Mouse (Mus musculus): ENCODE measurements around the gene Prap1. TPM values are rescaled to one million over a fixed set of nuclear protein-coding genes. Genes with fewer than 3 reads are reported as not detected.

The Prap1 gene
- polyA plus RNA-seq (2017; shearing (Covaris generic)), result not detected

GRCm38 (mm10) chr7:140092924-140093528 is at the start of gene Prap1:
Gene Prap1 (plus strand): TSS chr7:140093395.

GRCm38 (mm10) chr7:140048361-140049114 is 44.7 kb upstream of the Prap1 start, which contains the start of gene Msx3:
Gene Msx3 (minus strand): TSS chr7:140049089.

GRCm38 (mm10) chr7:140082242-140082678 is 10.9 kb upstream of the Prap1 start, which contains the start of gene Caly:
Gene Caly (minus strand): TSS chr7:140082548.

GRCm38 (mm10) chr7:140101993-140102860 is 9.0 kb downstream of the Prap1 start, which contains the start of gene Fuom:
Gene Fuom (minus strand): TSS chr7:140102441.

GRCm38 (mm10) chr7:140115583-140116328 is 22.6 kb downstream of the Prap1 start, which contains the start of gene Paox:
Gene Paox (plus strand): TSS chr7:140115799.

GRCm38 (mm10) chr7:140116329-140117054 is 23.3 kb downstream of the Prap1 start, which contains the start of gene Echs1:
Gene Echs1 (minus strand): TSS chr7:140116476.

GRCm38 (mm10) chr7:140137135-140138020 is 44.2 kb downstream of the Prap1 start, which contains the start of gene Mtg1:
Gene Mtg1 (plus strand): TSS chr7:140137564.

Other genes with a start within 250 kb of the Prap1 start
- gene Kndc1, start 198.7 kb upstream of the Prap1 start, polyA plus RNA-seq (2017; shearing (Covaris generic)), result 0.16 TPM
- gene Utf1, start 149.6 kb upstream of the Prap1 start, polyA plus RNA-seq (2017; shearing (Covaris generic)), result 9.8 TPM
- 0.87 TPM for gene 6430531B16Rik, start 114.6 kb upstream of the Prap1 start, polyA plus RNA-seq (2017; shearing (Covaris generic))
- gene Adam8, start 100.8 kb upstream of the Prap1 start, polyA plus RNA-seq (2017; shearing (Covaris generic)), result 11.3 TPM
- 46.2 TPM for gene Zfp511, start 57.0 kb upstream of the Prap1 start, polyA plus RNA-seq (2017; shearing (Covaris generic))
- gene Tubgcp2, start 56.7 kb upstream of the Prap1 start, polyA plus RNA-seq (2017; shearing (Covaris generic)), result 29.8 TPM
- not detected for gene Msx3, start 44.3 kb upstream of the Prap1 start, polyA plus RNA-seq (2017; shearing (Covaris generic))
- gene Caly, start 10.8 kb upstream of the Prap1 start, polyA plus RNA-seq (2017; shearing (Covaris generic)), result not detected
- gene Fuom, start 9.0 kb downstream of the Prap1 start, polyA plus RNA-seq (2017; shearing (Covaris generic)), result 6.1 TPM
- 2.3 TPM for gene Paox, start 22.4 kb downstream of the Prap1 start, polyA plus RNA-seq (2017; shearing (Covaris generic))
- gene Echs1, start 23.1 kb downstream of the Prap1 start, polyA plus RNA-seq (2017; shearing (Covaris generic)), result 27.2 TPM
- 17.8 TPM for gene Mtg1, start 44.2 kb downstream of the Prap1 start, polyA plus RNA-seq (2017; shearing (Covaris generic))
- gene Sprn, start 61.5 kb downstream of the Prap1 start, polyA plus RNA-seq (2017; shearing (Covaris generic)), result not detected
- gene Olfr522, start 71.4 kb downstream of the Prap1 start, polyA plus RNA-seq (2017; shearing (Covaris generic)), result not detected
- gene Olfr523, start 79.8 kb downstream of the Prap1 start, polyA plus RNA-seq (2017; shearing (Covaris generic)), result not detected
- 0.85 TPM for gene Olfr524, start 112.6 kb downstream of the Prap1 start, polyA plus RNA-seq (2017; shearing (Covaris generic))
- gene Cd163l1, start 124.9 kb downstream of the Prap1 start, polyA plus RNA-seq (2017; shearing (Covaris generic)), result 3.7 TPM
- 9.9 TPM for gene 5830411N06Rik, start 153.9 kb downstream of the Prap1 start, polyA plus RNA-seq (2017; shearing (Covaris generic))
- 0.26 TPM for gene Olfr525, start 227.5 kb downstream of the Prap1 start, polyA plus RNA-seq (2017; shearing (Covaris generic))
- not detected for gene Olfr527, start 240.6 kb downstream of the Prap1 start, polyA plus RNA-seq (2017; shearing (Covaris generic))